Mouse (Mus musculus) kidney, embryonic 16.5 days (tissue): ENCODE measurements at regions not wholly inside any gene's neighbourhood (a gene's known extent, or its start where the extent isn't known, plus 50 kb on each side); places are given as distances from the start of the nearest gene placed in this dataset.

ENCODE experiments used
- ATAC-seq: fragments of 200-750 bp; cut with Nextera tagmentation; 2 replicates; pipeline ENCODE4 v1.8.0; 2017; ENCODE audit warnings: moderate TSS enrichment; ENCODE audit not compliant: low FRiP score, low TSS enrichment
- H3K27ac ChIP-seq: fragments of 300-500 bp; sonication (generic); 2 replicates; pipeline ENCODE4 v1.5.1; 2014; ENCODE audit warnings: low read length
- H3K27me3 ChIP-seq: fragments of 300-500 bp; sonication (generic); 2 replicates; pipeline ENCODE4 v1.6.1; 2014; ENCODE audit warnings: low read length, control low read depth, mixed read lengths; ENCODE audit not compliant: insufficient read depth
- H3K36me3 ChIP-seq: fragments of 300-500 bp; sonication (generic); 2 replicates; pipeline ENCODE4 v1.6.1; 2014; ENCODE audit warnings: low read length, control low read depth, mixed read lengths; ENCODE audit not compliant: insufficient read depth
- H3K4me1 ChIP-seq: fragments of 300-500 bp; sonication (generic); 2 replicates; pipeline ENCODE4 v1.6.1; 2014; ENCODE audit warnings: low read length, control low read depth, mixed read lengths; ENCODE audit not compliant: insufficient read depth
- H3K4me2 ChIP-seq: fragments of 300-500 bp; sonication (generic); replicated peaks from 2 replicates; pipeline ENCODE4 v1.6.1; 2014; ENCODE audit warnings: low read depth, low read length
- H3K4me3 ChIP-seq: fragments of 300-500 bp; sonication (generic); 2 replicates; pipeline ENCODE4 v1.5.1; 2014; ENCODE audit warnings: mild to moderate bottlenecking, low read length
- H3K9ac ChIP-seq: fragments of 300-500 bp; sonication (generic); replicated peaks from 2 replicates; pipeline ENCODE4 v1.6.1; 2014; ENCODE audit warnings: low read length
- H3K9me3 ChIP-seq: fragments of 300-500 bp; sonication (generic); 2 replicates; pipeline ENCODE4 v1.6.1; 2016; ENCODE audit warnings: low read length, control low read depth
- WGBS: fragments of 180-500 bp; shearing (Covaris S2); extraction: QIAGEN DNeasy Blood & Tissue Kit; methylation state at CpG from one replicate; pipeline ENCODE4 v1.1.7; 2014; 5-methylcytosine and 5-hydroxymethylcytosine counted together

- Histone ChIP-seq H3K4me3 (no peak overlapping the region), H3K9ac (no peak overlapping the region), H3K36me3 (no peaks in the 10 kb centered on the region), H3K27me3 (no peaks in the 10 kb centered on the region), H3K4me1 (no peaks in the 10 kb centered on the region), H3K4me2 (no peak overlapping the region), H3K9me3 (no peaks in the 10 kb centered on the region), H3K27ac (no peak overlapping the region)
- ATAC-seq = no peak
- 67% methylated on average over 3 of the region's 3 CpGs for WGBS
These were observed 417.9 kb upstream of the Gm5415 start for GRCm38 (mm10) chr1:32964957-32965356.

GRCm38 (mm10) chr1:32959316-32959715 is 412.2 kb upstream of the Gm5415 start:
- 76% methylated on average over 6 of the region's 6 CpGs for WGBS

GRCm38 (mm10) chr1:32946254-32946653 is 399.2 kb upstream of the Gm5415 start:
- no peak for ATAC-seq
- Histone ChIP-seq H3K4me1 (no peaks in the 10 kb centered on the region), H3K36me3 (no peaks in the 10 kb centered on the region), H3K9ac (no peak overlapping the region), H3K27me3 (no peaks in the 10 kb centered on the region), H3K9me3 (0 out of 2 replicates have a peak, but pooled peaks cover 7% of the 10 kb centered on the region), H3K4me3 (no peak overlapping the region), H3K27ac (no peak overlapping the region), H3K4me2 (no peak overlapping the region)
- WGBS = 87% methylated on average over 4 of the region's 4 CpGs

More at GRCm38 (mm10) chr1:32959316-32959715, 412.2 kb upstream of the Gm5415 start:
- no peak overlapping the region for H3K4me2 ChIP-seq
- no peak overlapping the region for H3K27ac ChIP-seq
- H3K4me1 ChIP-seq = no peaks in the 10 kb centered on the region
- no peak overlapping the region for H3K4me3 ChIP-seq
- no peak for ATAC-seq
- H3K36me3 ChIP-seq = no peaks in the 10 kb centered on the region
- H3K27me3 ChIP-seq = no peaks in the 10 kb centered on the region
- H3K9me3 ChIP-seq = no peaks in the 10 kb centered on the region
- no peak overlapping the region for H3K9ac ChIP-seq

- no peaks in the 10 kb centered on the region for H3K9me3 ChIP-seq
- no peak for ATAC-seq
- 35% methylated on average over 3 of the region's 3 CpGs for WGBS
- H3K36me3 ChIP-seq = no peaks in the 10 kb centered on the region
- H3K4me1 ChIP-seq = no peaks in the 10 kb centered on the region
- H3K27ac ChIP-seq = no peak overlapping the region
- no peak overlapping the region for H3K4me3 ChIP-seq
- no peak overlapping the region for H3K4me2 ChIP-seq
- H3K9ac ChIP-seq = no peak overlapping the region
- no peaks in the 10 kb centered on the region for H3K27me3 ChIP-seq
These were observed 383.3 kb upstream of the Gm5415 start for GRCm38 (mm10) chr1:32930381-32930780.

GRCm38 (mm10) chr1:32902437-32902836 is 355.3 kb upstream of the Gm5415 start:
- no peak overlapping the region for H3K27ac ChIP-seq
- H3K36me3 ChIP-seq = no peaks in the 10 kb centered on the region
- no peaks in the 10 kb centered on the region for H3K4me1 ChIP-seq
- H3K4me3 ChIP-seq = no peak overlapping the region
- H3K9me3 ChIP-seq = no peaks in the 10 kb centered on the region
- no peaks in the 10 kb centered on the region for H3K27me3 ChIP-seq
- no peak overlapping the region for H3K9ac ChIP-seq
- ATAC-seq = no peak
- no peak overlapping the region for H3K4me2 ChIP-seq

GRCm38 (mm10) chr1:32887728-32888127 is 340.6 kb upstream of the Gm5415 start:
- Histone ChIP-seq H3K36me3 (no peaks in the 10 kb centered on the region), H3K9me3 (no peaks in the 10 kb centered on the region), H3K9ac (no peak overlapping the region), H3K27ac (no peak overlapping the region), H3K27me3 (no peaks in the 10 kb centered on the region), H3K4me3 (no peak overlapping the region), H3K4me1 (no peaks in the 10 kb centered on the region), H3K4me2 (no peak overlapping the region)
- no peak for ATAC-seq

- no peaks in the 10 kb centered on the region for H3K36me3 ChIP-seq
- no peak overlapping the region for H3K27ac ChIP-seq
- 62% methylated on average over 8 of the region's 8 CpGs for WGBS
- no peak overlapping the region for H3K4me2 ChIP-seq
- no peak overlapping the region for H3K4me3 ChIP-seq
- H3K9me3 ChIP-seq = no peaks in the 10 kb centered on the region
- no peaks in the 10 kb centered on the region for H3K4me1 ChIP-seq
- ATAC-seq = no peak
- no peak overlapping the region for H3K9ac ChIP-seq
- no peaks in the 10 kb centered on the region for H3K27me3 ChIP-seq
These were observed 325.8 kb upstream of the Gm5415 start for GRCm38 (mm10) chr1:32872920-32873319.

GRCm38 (mm10) chr1:32866111-32866510 is 319.0 kb upstream of the Gm5415 start:
- no peak overlapping the region for H3K27ac ChIP-seq
- 83% methylated on average over 1 of the region's 1 CpGs for whole genome bisulfite sequencing
- H3K36me3 ChIP-seq = no peaks in the 10 kb centered on the region
- no peaks in the 10 kb centered on the region for H3K9me3 ChIP-seq
- no peaks in the 10 kb centered on the region for H3K4me1 ChIP-seq
- no peak for ATAC-seq
- H3K27me3 ChIP-seq = no peaks in the 10 kb centered on the region
- no peak overlapping the region for H3K9ac ChIP-seq
- no peak overlapping the region for H3K4me3 ChIP-seq
- H3K4me2 ChIP-seq = no peak overlapping the region

- no peaks in the 10 kb centered on the region for H3K9me3 ChIP-seq
These were observed 310.9 kb upstream of the Gm5415 start for GRCm38 (mm10) chr1:32858040-32858439.

More at GRCm38 (mm10) chr1:32858040-32858439, 310.9 kb upstream of the Gm5415 start:
- H3K4me3 ChIP-seq = no peak overlapping the region
- no peak overlapping the region for H3K27ac ChIP-seq
- no peaks in the 10 kb centered on the region for H3K4me1 ChIP-seq
- no peaks in the 10 kb centered on the region for H3K27me3 ChIP-seq
- no peak for ATAC-seq
- no peak overlapping the region for H3K4me2 ChIP-seq
- no peak overlapping the region for H3K9ac ChIP-seq
- no peaks in the 10 kb centered on the region for H3K36me3 ChIP-seq
- 67% methylated on average over 1 of the region's 1 CpGs for WGBS
